Mouse (Mus musculus): ENCODE data around the gene Ap2a2. TPM values are rescaled to one million over a fixed set of nuclear protein-coding genes. Genes with fewer than 3 reads are reported as not detected.
"Not testable (repeated sequence)": the region's sequence is repeated elsewhere in the genome, so short reads cannot be mapped to it uniquely, and the experiment has no call there.

Gene Ap2a2
- total RNA-seq, 2 experiments from 2014 or later = 231 to 245 TPM

DNA sequence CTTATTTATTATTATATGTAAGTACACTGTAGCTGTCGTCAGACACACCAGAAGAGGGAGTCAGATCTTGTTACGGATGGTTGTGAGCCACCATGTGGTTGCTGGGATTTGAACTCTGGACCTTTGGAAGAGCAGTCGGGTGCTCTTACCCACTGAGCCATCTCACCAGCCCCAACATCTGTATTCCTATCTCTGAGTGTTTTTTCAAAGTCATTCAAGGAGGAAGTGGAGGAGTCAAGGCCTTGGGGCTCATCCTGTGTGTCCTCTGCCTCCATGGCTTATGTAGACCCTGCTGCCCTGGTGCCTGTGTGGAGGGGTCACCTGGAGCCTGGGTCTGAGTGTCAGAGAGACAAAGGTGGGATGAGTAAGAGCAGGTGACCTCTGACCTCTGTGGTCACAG lies 107.1 kb downstream of the Ap2a2 start:
- DNase-seq = not testable (repeated sequence)

DNA sequence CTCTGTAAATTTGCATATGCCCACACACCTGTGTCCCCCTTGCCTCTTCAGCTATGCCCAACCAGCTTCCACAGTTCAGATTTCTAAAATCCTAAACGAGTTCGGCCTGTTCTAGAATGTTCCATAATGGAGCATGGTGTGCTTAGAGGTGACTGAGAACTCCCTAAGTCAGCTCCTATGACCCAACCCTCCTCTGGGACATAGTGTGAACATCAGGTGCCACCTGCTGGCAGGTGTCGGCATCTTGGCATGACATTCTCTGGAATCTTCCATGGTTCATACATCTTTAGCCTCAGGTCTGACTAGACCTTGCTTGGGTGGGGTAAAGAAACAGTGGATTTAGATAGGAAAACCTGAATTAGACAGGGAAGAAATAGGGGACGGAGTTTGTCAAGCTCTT lies 109.0 kb downstream of the Ap2a2 start:
- DNase-seq = no peak

DNA sequence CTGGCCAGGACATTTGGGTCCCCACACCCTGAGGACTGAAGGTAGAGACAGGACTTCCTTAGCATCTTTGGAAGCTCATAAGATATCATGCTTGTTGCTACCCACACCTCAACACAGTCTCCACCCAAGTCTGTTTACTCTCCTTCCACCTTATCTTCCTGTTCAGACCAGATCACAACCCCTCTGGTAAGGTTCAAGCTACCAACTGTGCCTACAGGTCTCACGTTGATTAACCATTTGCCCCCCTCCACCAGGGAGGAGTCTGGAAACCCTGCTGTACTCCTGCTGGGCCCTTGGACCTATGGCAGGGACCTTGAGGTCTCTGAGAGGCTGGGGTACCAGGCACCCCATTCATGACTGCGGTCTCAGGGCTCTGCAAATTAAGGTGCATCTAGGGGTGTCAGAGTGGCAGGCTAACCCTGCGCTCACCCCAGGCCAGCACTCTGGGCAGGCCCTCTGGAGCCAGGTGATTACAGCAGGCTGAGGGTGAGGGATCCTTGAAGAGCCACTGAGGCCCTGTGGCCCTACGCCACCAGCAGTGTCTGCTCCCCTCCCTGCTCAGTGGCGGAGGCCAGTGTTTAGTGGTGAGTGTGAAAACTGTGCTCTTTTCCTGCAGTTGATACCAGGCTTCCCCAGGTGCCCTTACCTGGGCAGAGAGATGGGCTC lies 109.8 kb downstream of the Ap2a2 start:
- no peak for DNase-seq

DNA sequence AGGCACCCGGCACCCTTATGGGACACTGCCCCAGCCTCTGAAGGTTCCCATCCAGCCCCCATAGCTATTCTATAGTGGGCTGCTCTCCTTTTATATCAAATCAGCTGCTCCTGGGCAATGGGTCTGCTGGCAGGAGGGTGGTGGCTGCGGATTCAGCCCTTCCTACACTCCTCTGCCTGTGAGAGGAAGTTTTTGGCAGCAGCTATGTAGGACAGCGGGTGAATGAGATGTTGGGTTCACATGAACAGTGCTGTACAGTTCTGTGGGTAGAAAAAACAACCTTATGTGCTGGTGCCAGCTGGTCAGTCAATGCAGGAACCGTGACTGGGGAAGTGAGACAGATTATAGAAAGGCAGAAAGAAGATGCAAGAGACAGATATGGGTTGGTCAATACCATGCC lies 116.9 kb downstream of the Ap2a2 start:
- no peak for DNase-seq

Small RNA genes within 50 kb of the gene (microRNA-seq; reads per million reads assigned to microRNA genes)
- 3.8 to 3.9 reads per million in 2 experiments for gene Mir7063

Other genes starting within 250 kb of the Ap2a2 start
- gene Deaf1, start 234.5 kb upstream of the Ap2a2 start, total RNA-seq (2021) = 10 to 100 TPM; 79.4 to 82.5 TPM
- 10 to 100 TPM; 32.4 to 34.3 TPM for gene Tmem80, start 234.4 kb upstream of the Ap2a2 start, total RNA-seq (2021)
- 1 to 10 TPM; 4.6 to 5.8 TPM for gene Eps8l2, start 223.3 kb upstream of the Ap2a2 start, total RNA-seq (2021)
- 100 to 1,000 TPM; 119 to 121 TPM for gene Taldo1, start 170.0 kb upstream of the Ap2a2 start, total RNA-seq (2021)
- gene Gatd1, start 148.0 kb upstream of the Ap2a2 start, total RNA-seq (2021) = 10 to 100 TPM; 42.2 to 48.4 TPM
- 100 to 1,000 TPM; 250 to 269 TPM for gene Cend1, start 132.7 kb upstream of the Ap2a2 start, total RNA-seq (2021)
- gene Slc25a22, start 124.3 kb upstream of the Ap2a2 start, total RNA-seq (2021) = 100 to 1,000 TPM; 319 to 341 TPM
- gene Pidd1, start 118.1 kb upstream of the Ap2a2 start, total RNA-seq (2021) = 1 to 10 TPM in 1 of 2 experiments, under 1 TPM in 1; 0.66 to 1.1 TPM
- 100 to 1,000 TPM; 556 TPM for gene Rplp2, start 114.8 kb upstream of the Ap2a2 start, total RNA-seq (2021)
- gene Pnpla2, start 107.0 kb upstream of the Ap2a2 start, total RNA-seq (2021) = 10 to 100 TPM; 17.7 to 27.0 TPM
- gene Cracr2b, start 101.1 kb upstream of the Ap2a2 start, total RNA-seq (2021) = 1 to 10 TPM; 3.9 to 6.0 TPM
- 10 to 100 TPM; 21.4 to 21.5 TPM for gene Cd151, start 94.8 kb upstream of the Ap2a2 start, total RNA-seq (2021)
- 10 to 100 TPM; 42.8 to 44.9 TPM for gene Polr2l, start 87.0 kb upstream of the Ap2a2 start, total RNA-seq (2021)
- gene Tspan4, start 86.9 kb upstream of the Ap2a2 start, total RNA-seq (2021) = 10 to 100 TPM; 13.1 to 13.7 TPM
- 10 to 100 TPM; 73.0 to 73.3 TPM for gene Chid1, start 22.3 kb upstream of the Ap2a2 start, total RNA-seq (2021)
- not detected for gene Muc6, start 93.1 kb downstream of the Ap2a2 start, total RNA-seq (2021)
- gene Muc2, start 128.2 kb downstream of the Ap2a2 start, total RNA-seq (2021) = 1 to 10 TPM in 1 of 2 experiments, not detected in 1; 2.1 TPM
- not detected for gene Muc5ac, start 226.8 kb downstream of the Ap2a2 start, total RNA-seq (2021)